In genomic region chr2:166574934-166575333, GRCm38 (mm10) we compare ENCODE assay signal across 8 mouse cellular contexts.
A peak's percentile ranks its signal among the peaks of the same experiment; 100 is the strongest.
DNase-seq lines count a peak whose midpoint lies in the region; ATAC-seq lines count a peak whose summit lies in the region.

No protein-coding gene starts in this region.

- H3K4me3 ChIP-seq in heart, embryonic 10.5 days: no peak overlapping the region

- H3K9me3 ChIP-seq in heart, embryonic 10.5 days: no peaks in the 10 kb centered on the region

- 28% methylated on average over 7 of the region's 7 CpGs for WGBS in heart, embryonic 10.5 days

- intact Hi-C loops in heart, postnatal 10 days (cut with DNase I): no loop called here

- H3K27ac ChIP-seq in heart, embryonic 10.5 days: peak overlapping the region; percentile 22; the same call in 1 of the 2 replicates

- H3K36me3 ChIP-seq in heart, embryonic 10.5 days: peaks cover 40% of the 10 kb centered on the region

- peak; percentile 87 for DNase-seq in heart, embryonic 10.5 days (ENCODE audit: low spot score)
- no peak for DNase-seq in heart, adult 11 months
- peak; percentile 85 for DNase-seq in adrenal gland, postnatal 10 days
- peak; percentile 81 for DNase-seq in embryo, embryonic 11 days
- DNase-seq in heart, postnatal 10 days: peak; percentile 59 to 81
- peak; percentile 78 to 83 for DNase-seq in layer of hippocampus, postnatal 10 days (ENCODE audit: low spot score in 2 of 2)
- DNase-seq in right cerebral cortex, postnatal 4 days: peak; percentile 82

- ATAC-seq in megakaryocyte-erythroid progenitor cell, adult 5-6 weeks (replicated peaks; ENCODE audit: low FRiP score, low TSS enrichment, poor library complexity, severe bottlenecking): peak; percentile 60

- H3K27me3 ChIP-seq in heart, embryonic 10.5 days (ENCODE audit: insufficient read depth, poor library complexity, severe bottlenecking): no peaks in the 10 kb centered on the region

- H3K4me1 ChIP-seq in heart, embryonic 10.5 days: peaks cover 45% of the 10 kb centered on the region
